Mouse (Mus musculus): Measurements from ENCODE around the gene Tmem184b. TPM values are rescaled to one million over a fixed set of nuclear protein-coding genes. Genes with fewer than 3 reads are reported as not detected.

Tmem184b gene
- polyA plus RNA-seq, 2 experiments, result 67.9 to 121 TPM

DNA sequence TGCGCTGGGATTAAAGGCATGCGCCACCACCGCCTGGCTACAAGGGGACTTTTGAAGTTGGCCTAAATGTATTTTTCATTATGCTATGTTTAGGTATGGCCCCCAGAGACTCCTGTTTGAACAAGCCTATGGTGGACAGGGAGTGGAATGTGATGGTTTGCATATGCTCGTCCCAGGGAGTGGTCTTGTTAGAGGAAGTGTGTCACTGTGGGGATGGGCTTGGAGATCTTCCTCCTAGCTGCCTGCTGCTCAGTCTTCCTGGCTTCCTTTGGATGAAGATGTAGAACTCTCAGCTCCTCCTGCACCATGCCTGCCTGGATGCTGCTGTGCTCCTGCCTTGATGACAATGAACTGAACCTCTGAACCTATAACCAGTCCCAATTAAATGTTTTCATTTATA, 72.8 kb downstream of the Tmem184b start:
- Histone ChIP-seq H3K9ac (ENCODE audit: low read depth, low read length, severe bottlenecking) (no peak overlapping the region), H3K4me2 (replicated peaks; ENCODE audit: low read depth, low read length, severe bottlenecking) (no peak overlapping the region), H3K4me1 (ENCODE audit: control insufficient read depth, insufficient read depth, low read length) (peaks cover 11% of the 10 kb centered on the region), H3K4me3 (replicated peaks; ENCODE audit: low read length) (no peak overlapping the region), H3K36me3 (ENCODE audit: control insufficient read depth, insufficient read depth, low read length) (no peaks in the 10 kb centered on the region), H3K27me3 (ENCODE audit: control insufficient read depth, insufficient read depth, low read length) (no peaks in the 10 kb centered on the region), H3K27ac (replicated peaks; ENCODE audit: low read depth, low read length) (no peak overlapping the region), H3K9me3 (ENCODE audit: control insufficient read depth, low read length) (no peaks in the 10 kb centered on the region)
- ATAC-seq (ENCODE audit: low FRiP score, low read depth) (no peak), DNase-seq (ENCODE audit: low spot score) (no peak)
- no peak for TF ChIP-seq POLR2A (IDR thresholded peaks at IDR 0.05; ENCODE audit: borderline replicate concordance, extremely low read depth, insufficient read depth, insufficient read length)
- WGBS, result 68% methylated on average over 4 of the region's 4 CpGs

DNA sequence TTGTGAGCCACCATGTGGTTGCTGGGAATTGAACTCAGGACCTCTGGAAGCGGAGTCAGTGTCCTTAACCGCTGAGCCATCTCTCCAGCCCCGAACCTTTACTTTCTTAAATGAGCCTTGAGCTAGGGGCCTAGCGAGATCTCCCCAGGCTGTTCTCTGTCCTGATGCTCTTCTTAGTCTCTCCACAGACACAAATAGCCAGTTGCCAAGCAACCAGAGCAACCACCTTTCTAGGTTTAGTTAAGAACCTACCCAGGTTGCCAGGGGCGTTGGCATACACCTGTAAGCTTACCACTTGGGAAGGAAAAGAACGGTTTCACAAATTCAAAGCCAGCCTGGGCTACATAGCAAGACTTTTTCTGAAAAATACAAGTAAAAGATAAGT, 73.4 kb downstream of the Tmem184b start:
- H3K27ac ChIP-seq (replicated peaks; ENCODE audit: low read depth, low read length), result no peak overlapping the region

DNA sequence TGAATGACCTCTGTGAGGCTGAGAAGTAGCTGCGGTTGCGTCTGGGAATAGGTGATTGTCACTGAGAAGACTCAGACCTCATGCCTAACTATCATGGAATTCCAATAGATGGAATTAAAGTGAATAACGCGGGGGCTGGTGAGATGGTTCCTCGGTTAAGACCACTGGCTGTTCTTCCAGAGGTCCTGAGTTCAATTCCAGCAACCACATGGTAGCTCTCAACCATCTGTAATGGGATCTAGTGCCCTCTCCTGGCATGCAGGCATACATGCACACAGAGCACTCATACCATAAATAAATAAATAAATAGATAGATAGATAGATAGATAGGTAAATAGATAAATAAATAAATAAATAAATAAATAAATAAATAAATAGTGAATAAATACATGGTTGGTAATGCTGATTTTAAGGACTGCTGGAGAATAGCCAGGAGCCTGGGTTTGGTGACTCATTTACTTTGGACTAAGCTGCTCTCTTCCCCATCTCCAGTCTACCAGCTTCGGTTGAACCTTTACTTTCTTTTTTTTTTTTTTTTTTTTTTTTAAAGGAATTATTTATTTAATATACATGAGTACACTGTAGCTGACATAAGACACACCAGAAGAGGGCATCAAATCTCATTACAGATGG, 73.9 kb downstream of the Tmem184b start:
- Histone ChIP-seq H3K4me2 (replicated peaks; ENCODE audit: low read depth, low read length, severe bottlenecking) (no peak overlapping the region), H3K9ac (ENCODE audit: low read depth, low read length, severe bottlenecking) (no peak overlapping the region), H3K27ac (replicated peaks; ENCODE audit: low read depth, low read length) (no peak overlapping the region), H3K9me3 (ENCODE audit: control insufficient read depth, low read length) (no peaks in the 10 kb centered on the region), H3K4me3 (replicated peaks; ENCODE audit: low read length) (no peak overlapping the region), H3K27me3 (ENCODE audit: control insufficient read depth, insufficient read depth, low read length) (no peaks in the 10 kb centered on the region), H3K36me3 (ENCODE audit: control insufficient read depth, insufficient read depth, low read length) (no peaks in the 10 kb centered on the region), H3K4me1 (ENCODE audit: control insufficient read depth, insufficient read depth, low read length) (peaks cover 11% of the 10 kb centered on the region)
- TF ChIP-seq POLR2A (IDR thresholded peaks at IDR 0.05; ENCODE audit: borderline replicate concordance, extremely low read depth, insufficient read depth, insufficient read length), result no peak
- ATAC-seq (ENCODE audit: low FRiP score, low read depth) (no peak), DNase-seq (ENCODE audit: low spot score) (no peak)
- 97% methylated on average over 6 of the region's 6 CpGs for WGBS

More for the DNA sequence above, 73.4 kb downstream of the Tmem184b start:
- H3K4me2 ChIP-seq (replicated peaks; ENCODE audit: low read depth, low read length, severe bottlenecking), result no peak overlapping the region
- no peak for TF ChIP-seq POLR2A (IDR thresholded peaks at IDR 0.05; ENCODE audit: borderline replicate concordance, extremely low read depth, insufficient read depth, insufficient read length)
- H3K9me3 ChIP-seq (ENCODE audit: control insufficient read depth, low read length), result no peaks in the 10 kb centered on the region
- no peaks in the 10 kb centered on the region for H3K36me3 ChIP-seq (ENCODE audit: control insufficient read depth, insufficient read depth, low read length)
- no peak overlapping the region for H3K9ac ChIP-seq (ENCODE audit: low read depth, low read length, severe bottlenecking)
- peaks cover 11% of the 10 kb centered on the region for H3K4me1 ChIP-seq (ENCODE audit: control insufficient read depth, insufficient read depth, low read length)
- DNase-seq (ENCODE audit: low spot score) (no peak), ATAC-seq (ENCODE audit: low FRiP score, low read depth) (no peak)
- H3K27me3 ChIP-seq (ENCODE audit: control insufficient read depth, insufficient read depth, low read length), result no peaks in the 10 kb centered on the region
- 88% methylated on average over 6 of the region's 6 CpGs for WGBS
- H3K4me3 ChIP-seq (replicated peaks; ENCODE audit: low read length), result no peak overlapping the region

DNA sequence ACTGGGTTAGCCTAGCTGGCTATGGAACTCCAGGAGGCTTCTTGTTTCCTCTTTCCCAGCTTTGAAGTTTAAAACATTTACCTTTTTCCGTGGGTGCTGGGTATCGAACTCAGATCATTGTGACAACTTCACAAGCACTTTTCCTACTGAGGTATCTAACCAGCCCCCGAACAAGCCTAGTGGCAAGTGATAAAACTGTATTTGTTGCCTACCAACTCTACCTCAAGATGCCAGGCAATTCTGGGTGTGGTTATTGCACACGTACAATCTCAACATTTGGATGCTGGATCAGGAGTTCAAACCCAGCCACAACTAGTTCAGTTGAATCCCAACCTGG, 74.5 kb downstream of the Tmem184b start:
- WGBS, result 92% methylated on average over 4 of the region's 4 CpGs
- TF ChIP-seq POLR2A (IDR thresholded peaks at IDR 0.05; ENCODE audit: borderline replicate concordance, extremely low read depth, insufficient read depth, insufficient read length), result no peak
- DNase-seq (ENCODE audit: low spot score) (no peak), ATAC-seq (ENCODE audit: low FRiP score, low read depth) (no peak)
- Histone ChIP-seq H3K27me3 (ENCODE audit: control insufficient read depth, insufficient read depth, low read length) (no peaks in the 10 kb centered on the region), H3K4me2 (replicated peaks; ENCODE audit: low read depth, low read length, severe bottlenecking) (peak overlapping the region; percentile 91; the same call in 1 of the 2 replicates), H3K9me3 (ENCODE audit: control insufficient read depth, low read length) (no peaks in the 10 kb centered on the region), H3K4me3 (replicated peaks; ENCODE audit: low read length) (no peak overlapping the region), H3K4me1 (ENCODE audit: control insufficient read depth, insufficient read depth, low read length) (peaks cover 13% of the 10 kb centered on the region), H3K9ac (ENCODE audit: low read depth, low read length, severe bottlenecking) (no peak overlapping the region), H3K36me3 (ENCODE audit: control insufficient read depth, insufficient read depth, low read length) (no peaks in the 10 kb centered on the region), H3K27ac (replicated peaks; ENCODE audit: low read depth, low read length) (no peak overlapping the region)

DNA sequence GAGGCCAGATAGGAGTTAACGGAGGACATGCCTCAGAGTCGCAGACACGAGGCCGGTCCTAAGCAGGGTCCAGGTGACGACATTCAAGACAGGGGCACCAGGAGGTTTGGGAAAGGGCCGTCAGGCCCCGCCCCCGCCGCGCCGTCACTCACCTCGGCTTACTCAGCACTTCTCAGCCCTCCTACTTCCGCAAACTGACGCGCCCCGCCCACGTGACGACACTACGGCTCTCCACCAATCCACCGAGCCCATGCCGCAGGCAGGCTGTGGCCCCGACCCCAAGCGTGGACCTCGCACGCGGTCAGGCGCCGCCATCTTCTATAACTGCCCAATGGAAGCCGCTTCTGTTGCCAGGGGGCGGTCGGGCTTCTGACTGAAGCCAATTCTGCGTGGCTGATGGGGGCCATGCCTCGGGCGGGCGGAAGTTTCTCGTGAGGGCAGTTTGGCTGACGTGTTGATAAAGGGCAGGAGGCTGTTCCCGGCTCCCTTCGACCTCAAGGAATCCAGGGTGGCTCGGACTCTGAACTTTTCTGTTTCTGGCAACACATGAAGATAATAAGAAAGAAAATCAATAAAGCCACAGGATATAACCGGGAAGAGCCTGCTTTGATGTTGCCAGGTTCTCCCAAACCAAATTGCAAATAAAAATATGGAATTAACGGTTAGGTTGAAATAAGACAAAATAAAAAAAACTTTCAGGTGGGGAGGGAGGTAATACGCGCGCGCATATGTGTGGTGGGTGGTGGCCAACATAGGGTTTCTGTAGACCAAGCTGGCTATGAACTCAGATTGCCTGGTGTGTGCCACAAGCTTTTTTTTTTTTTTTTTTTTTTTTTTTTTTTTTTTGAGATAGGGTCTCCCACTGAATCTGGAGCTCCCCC, 75.1 kb downstream of the Tmem184b start, which contains the start of gene Pla2g6:
Gene Pla2g6 (minus strand): TSS at position 333 of the 881 bp plus-strand sequence.
- Histone ChIP-seq H3K4me3 (replicated peaks; ENCODE audit: low read length) (peak within 1 kb of the TSS; percentile 62), H3K9me3 (ENCODE audit: control insufficient read depth, low read length) (no peaks in the 10 kb centered on the region), H3K4me2 (replicated peaks; ENCODE audit: low read depth, low read length, severe bottlenecking) (peak within 1 kb of the TSS; percentile 91), H3K9ac (ENCODE audit: low read depth, low read length, severe bottlenecking) (peak within 1 kb of the TSS; percentile 72), H3K27me3 (ENCODE audit: control insufficient read depth, insufficient read depth, low read length) (no peaks in the 10 kb centered on the region), H3K27ac (replicated peaks; ENCODE audit: low read depth, low read length) (peak within 1 kb of the TSS; percentile 78), H3K36me3 (ENCODE audit: control insufficient read depth, insufficient read depth, low read length) (no peaks in the 10 kb centered on the region), H3K4me1 (ENCODE audit: control insufficient read depth, insufficient read depth, low read length) (peaks cover 19% of the 10 kb centered on the region)
- WGBS, result 4% methylated on average over 44 of the region's 46 CpGs
- ATAC-seq (ENCODE audit: low FRiP score, low read depth), result peak; percentile 97
- DNase-seq (ENCODE audit: low spot score), result peak; percentile 97
- TF ChIP-seq POLR2A (IDR thresholded peaks at IDR 0.05; ENCODE audit: borderline replicate concordance, extremely low read depth, insufficient read depth, insufficient read length), result 0 out of 2 replicates have a peak, but pooled peaks have one; percentile 21
